Mouse (Mus musculus): ENCODE data around the gene Plod1. TPM values are rescaled to one million over a fixed set of nuclear protein-coding genes. Genes with fewer than 3 reads are reported as not detected.

Plod1 gene
- 5.6 TPM for total RNA-seq (2023)

DNA sequence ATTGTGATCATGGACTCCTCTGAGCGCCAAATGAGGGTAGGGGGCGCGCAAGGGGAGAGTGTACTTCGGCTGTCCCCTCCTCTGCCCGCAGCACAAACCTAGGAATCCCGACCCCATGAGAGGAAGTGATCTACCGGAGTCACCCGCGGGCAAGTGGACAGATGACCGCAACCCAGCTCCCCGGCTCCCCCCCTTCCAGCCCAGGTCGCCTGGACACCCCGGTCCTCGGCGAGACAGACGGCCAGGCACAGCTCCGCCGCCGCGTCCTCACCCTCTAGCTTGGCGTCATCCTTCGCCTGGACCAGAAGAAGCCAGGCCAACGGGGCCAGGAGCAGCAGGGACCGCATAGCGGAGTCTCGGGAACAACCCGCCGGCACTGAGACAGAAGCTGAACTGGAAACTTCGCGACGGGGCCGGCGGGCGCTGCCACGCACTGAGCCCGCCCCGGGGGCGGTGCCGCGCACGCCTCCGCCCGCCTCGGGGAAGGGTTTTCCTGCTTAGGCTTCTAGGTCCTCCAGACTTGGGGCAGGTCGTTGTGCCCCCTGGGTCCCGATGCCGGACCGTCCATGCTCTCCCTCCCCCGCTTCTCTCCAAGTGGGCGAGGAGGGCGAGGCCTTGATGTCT is at the start of gene Plod1:
Gene Plod1, minus strand, starts transcription at position 437 of the 624 bp plus-strand sequence.

GRCm38 (mm10) chr4:147985205-147986132 is 48.9 kb upstream of the Plod1 start, which contains the start of gene Nppb:
Gene Nppb, plus strand, starts transcription at chr4:147985788.

GRCm38 (mm10) chr4:147940576-147941044 is 4.0 kb upstream of the Plod1 start, which contains the start of gene 2510039O18Rik:
Gene 2510039O18Rik, plus strand, starts transcription at chr4:147940895.

DNA sequence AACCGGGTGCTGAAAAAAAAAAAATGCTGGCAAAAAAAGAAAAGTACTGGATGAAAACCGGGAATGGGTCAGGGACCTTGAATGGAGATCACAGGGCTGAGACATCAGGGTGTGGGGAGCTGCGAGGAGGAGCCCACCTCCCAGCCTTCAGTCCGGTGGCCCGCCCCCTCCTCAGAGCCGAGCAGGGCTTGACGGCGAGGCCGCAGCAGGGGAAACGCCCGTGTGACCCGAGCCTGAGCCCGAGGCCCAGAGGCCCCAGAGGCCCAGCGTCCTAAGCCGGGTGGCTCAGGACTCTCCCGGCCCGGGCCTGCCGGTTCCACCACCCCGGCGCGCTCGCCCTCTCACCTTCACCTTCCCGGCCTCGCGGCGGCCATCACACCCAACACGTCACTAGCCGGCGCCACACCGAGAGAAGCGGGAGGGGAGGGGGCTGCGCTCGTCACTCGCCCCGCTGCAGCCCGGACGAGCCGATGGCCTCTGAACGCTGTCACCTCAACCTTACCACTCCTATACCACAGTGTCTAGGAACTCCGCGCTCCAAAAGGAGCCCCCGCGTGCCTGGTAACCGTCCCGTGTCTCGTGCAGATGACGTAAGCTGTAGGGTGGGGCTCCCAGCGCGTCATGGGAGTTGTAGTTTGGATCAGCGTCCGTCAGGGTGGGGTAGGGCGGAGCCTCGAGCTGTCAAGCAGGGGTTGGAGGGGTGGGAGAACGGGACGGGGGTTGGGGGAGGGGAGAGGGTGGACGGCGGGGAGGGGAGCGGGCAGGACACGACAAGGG is 32.1 kb downstream of the Plod1 start, which contains the start of gene Mfn2:
Gene Mfn2, minus strand, starts transcription at position 392 of the 777 bp plus-strand sequence.

DNA sequence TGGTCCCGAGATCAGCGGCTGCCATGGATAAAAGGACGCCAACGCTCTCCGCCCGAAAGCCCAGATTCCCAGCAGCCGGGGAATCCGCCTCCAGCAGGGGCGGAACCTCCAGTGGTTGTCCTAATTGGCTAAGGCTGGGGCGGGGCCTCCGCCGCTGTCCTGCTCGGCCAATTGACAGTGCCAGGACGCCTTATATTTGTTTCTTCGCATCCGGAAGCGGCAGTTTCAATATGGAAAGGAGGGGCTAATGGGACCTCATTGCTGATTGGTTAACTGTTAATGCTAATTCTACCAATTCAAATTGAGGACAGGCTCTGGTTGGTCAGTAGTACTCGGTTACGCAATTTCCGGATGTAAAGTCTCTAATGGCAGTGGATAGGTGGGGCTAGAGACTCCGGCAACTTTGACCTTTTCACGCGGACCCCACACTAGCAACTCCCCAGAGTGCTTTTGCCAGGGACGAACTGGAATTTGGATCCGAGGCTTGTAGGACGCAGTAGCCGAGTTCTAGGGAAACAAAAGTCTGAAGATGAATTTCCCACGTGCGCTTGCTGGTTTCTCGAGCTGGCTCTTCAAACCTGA is 68.0 kb downstream of the Plod1 start, which contains the start of the genes Miip and Fv1:
Gene Miip, minus strand, starts transcription at position 367 of the 582 bp plus-strand sequence.
Gene Fv1, plus strand, starts transcription at position 530 of the 582 bp plus-strand sequence.

Other genes with a start within 250 kb of the Plod1 start
- 0.37 TPM for gene Zfp534, start 234.2 kb downstream of the Plod1 start, total RNA-seq (2023)
- 11.1 TPM for gene Zfp984, start 127.0 kb downstream of the Plod1 start, total RNA-seq (2023)
- gene Zfp933, start 88.4 kb downstream of the Plod1 start, total RNA-seq (2023), result 6.7 TPM
- gene Miip, start 68.0 kb downstream of the Plod1 start, total RNA-seq (2023), result 49.2 TPM
- gene Fv1, start 67.8 kb downstream of the Plod1 start, total RNA-seq (2023), result 9.6 TPM
- gene Mfn2, start 32.1 kb downstream of the Plod1 start, total RNA-seq (2023), result 33.2 TPM
- 64.4 TPM for gene 2510039O18Rik, start 4.1 kb upstream of the Plod1 start, total RNA-seq (2023)
- not detected for gene Nppb, start 49.0 kb upstream of the Plod1 start, total RNA-seq (2023)
- gene Nppa, start 64.0 kb upstream of the Plod1 start, total RNA-seq (2023), result not detected
- 39.4 TPM for gene Clcn6, start 102.1 kb upstream of the Plod1 start, total RNA-seq (2023)
- 21.2 TPM for gene Mthfr, start 102.3 kb upstream of the Plod1 start, total RNA-seq (2023)
- 15.2 TPM for gene Agtrap, start 151.3 kb upstream of the Plod1 start, total RNA-seq (2023)
- 22.0 TPM for gene Mad2l2, start 193.6 kb upstream of the Plod1 start, total RNA-seq (2023)
- gene Draxin, start 193.9 kb upstream of the Plod1 start, total RNA-seq (2023), result not detected
- gene Fbxo6, start 215.4 kb upstream of the Plod1 start, total RNA-seq (2023), result 11.5 TPM
- 4.1 TPM for gene Fbxo44, start 223.7 kb upstream of the Plod1 start, total RNA-seq (2023)
- not detected for gene Fbxo2, start 223.9 kb upstream of the Plod1 start, total RNA-seq (2023)